Mouse (Mus musculus) spleen, embryonic (tissue): ENCODE results near the gene Thrap3.
"Not testable (repeated sequence)": the region's sequence is repeated elsewhere in the genome, so short reads cannot be mapped to it uniquely, and the experiment has no call there.

Experiments
- CTCF ChIA-PET: fragments of 350-600 bp; sonication (Branson Sonifier 250); formaldehyde crosslinking; loops from one replicate; lab custom pipeline; 2022; lab: Charles Lee

Gene Thrap3

GRCm38 (mm10) chr4:126220045-126220444, 17.5 kb upstream of the Thrap3 start:
- CTCF ChIA-PET, result no interaction called here

- CTCF ChIA-PET, result not testable (repeated sequence)
Observed at GRCm38 (mm10) chr4:126219540-126219939, 17.0 kb upstream of the Thrap3 start.

GRCm38 (mm10) chr4:126217771-126218170, 15.2 kb upstream of the Thrap3 start:
- CTCF ChIA-PET, result no interaction called here

DNA sequence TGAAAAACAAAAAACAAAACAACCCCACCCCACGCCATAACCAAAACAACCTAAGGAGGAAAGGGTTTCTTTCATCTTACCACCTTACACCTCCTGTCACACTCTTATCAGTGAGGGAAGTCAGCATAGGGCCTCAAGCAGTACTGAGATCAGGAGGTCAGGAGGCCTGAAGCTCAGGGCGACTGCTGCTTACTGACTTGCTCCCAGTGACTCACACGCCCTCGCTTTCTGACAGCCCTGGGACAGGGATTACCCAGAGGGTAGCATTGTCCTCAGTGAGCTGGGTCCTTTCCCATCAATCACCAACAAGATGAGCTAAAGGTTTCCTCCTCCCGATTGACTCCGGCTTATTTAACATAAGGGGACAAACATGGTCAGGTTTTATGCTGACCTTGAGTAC, 4.5 kb upstream of the Thrap3 start:
- CTCF ChIA-PET, result no interaction called here

- CTCF ChIA-PET, result interaction anchor here (0.9 kb wide), 1 partner anchor 24 kb away, joined by 3 read pairs; no protein-coding TSS in a partner anchor
Observed at GRCm38 (mm10) chr4:126205386-126205785, 2.8 kb upstream of the Thrap3 start.

DNA sequence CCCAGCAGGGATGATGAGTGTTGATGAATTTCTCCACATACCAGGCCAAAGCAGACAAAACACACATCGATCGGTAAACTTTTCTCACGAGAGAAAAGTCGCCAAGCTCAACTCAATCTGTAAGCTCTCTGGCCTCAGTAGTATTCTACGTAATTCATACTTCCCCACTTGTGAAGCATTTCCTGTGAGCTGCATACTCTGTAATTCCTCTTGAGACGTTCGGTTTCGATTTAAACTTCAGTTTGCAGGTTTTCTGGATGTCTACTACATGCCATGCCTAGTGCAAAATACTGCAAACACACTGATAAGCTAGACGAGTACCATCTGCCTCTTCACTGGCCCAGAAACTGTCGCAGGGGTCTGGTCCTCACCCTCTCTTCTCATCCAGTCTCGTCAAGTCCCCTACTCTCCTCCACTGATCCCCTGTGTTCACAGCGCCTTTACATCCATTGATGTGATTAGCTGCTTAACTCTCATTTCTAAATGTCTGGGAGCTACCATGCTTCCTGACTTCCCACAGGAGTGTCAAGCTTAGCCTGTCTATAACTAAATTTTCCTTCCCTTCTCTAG, 2.2 kb upstream of the Thrap3 start:
- CTCF ChIA-PET, result interaction anchor here (0.9 kb wide), 1 partner anchor 23 kb away, joined by 3 read pairs; no protein-coding TSS in a partner anchor

DNA sequence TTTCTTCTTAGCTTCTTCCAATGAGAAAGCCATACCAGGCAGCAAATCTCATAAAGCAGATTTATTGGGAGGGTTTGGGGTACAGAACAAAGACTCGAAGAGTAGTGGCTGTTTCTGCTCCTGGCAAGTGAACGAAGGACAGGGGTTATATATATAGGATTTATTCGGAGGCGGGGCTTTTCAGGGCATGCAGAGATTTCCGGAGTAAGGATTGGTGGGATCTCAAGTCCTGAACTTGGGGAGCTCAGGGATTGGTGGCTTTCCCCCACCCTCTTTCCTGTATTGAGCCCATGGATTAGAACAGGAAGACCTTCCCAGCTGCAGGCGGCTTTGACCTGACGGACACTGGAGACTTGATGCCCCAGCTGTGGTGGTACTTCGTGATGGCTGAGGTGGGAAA, 1.5 kb upstream of the Thrap3 start:
- CTCF ChIA-PET, result interaction anchor here (0.6 to 1.1 kb wide), 3 partner anchors 41 to 142 kb away, joined by 3 read pairs; partner anchors contain the start of gene Sh3d21

- CTCF ChIA-PET, result interaction anchor here (0.6 to 1.1 kb wide), 3 partner anchors 40 to 143 kb away, joined by 3 read pairs; partner anchors contain the start of gene Sh3d21
Observed at GRCm38 (mm10) chr4:126203336-126203895, 856 bp upstream of the Thrap3 start.

DNA sequence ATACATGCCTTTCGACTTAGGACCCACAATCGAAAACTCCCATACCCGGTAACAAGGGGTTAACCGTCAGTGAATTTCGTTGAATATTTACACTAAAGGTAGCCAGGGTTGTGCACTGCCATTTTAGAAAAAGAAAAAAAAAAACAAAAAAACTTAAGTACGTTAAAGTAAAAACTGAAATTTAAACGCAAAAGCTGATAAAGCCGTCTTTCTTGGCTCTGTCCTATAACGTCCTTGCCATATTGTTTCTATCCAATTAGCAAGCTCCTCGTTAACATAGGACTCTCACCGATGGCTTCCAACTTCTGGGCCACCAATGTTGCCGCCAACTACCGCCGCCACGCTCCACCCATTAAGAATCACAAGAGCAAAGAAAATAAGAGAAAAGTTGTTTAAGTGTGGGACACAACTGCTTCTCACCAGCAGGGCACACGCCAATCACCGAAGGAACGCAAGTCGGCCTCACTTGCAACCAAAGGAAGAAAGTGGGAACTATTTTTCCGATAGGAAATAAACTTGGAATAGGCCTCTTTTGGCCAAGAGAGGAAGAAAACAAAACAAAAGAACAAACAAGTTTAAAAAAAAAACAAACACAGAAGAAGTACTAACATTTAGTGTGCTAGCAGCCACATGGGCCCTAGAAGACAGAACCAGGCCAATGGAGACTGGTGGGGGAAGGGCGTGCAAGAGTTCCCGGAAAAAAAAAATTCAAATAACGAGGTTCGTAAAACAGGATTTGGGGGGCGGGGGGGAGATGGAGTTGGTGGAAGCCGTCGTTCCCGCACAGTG, 852 bp downstream of the Thrap3 start:
- CTCF ChIA-PET, result interaction anchor here (0.6 to 0.8 kb wide), 5 partner anchors 12 to 1116 kb away, joined by 3 to 18 read pairs (median 3); no protein-coding TSS in a partner anchor

DNA sequence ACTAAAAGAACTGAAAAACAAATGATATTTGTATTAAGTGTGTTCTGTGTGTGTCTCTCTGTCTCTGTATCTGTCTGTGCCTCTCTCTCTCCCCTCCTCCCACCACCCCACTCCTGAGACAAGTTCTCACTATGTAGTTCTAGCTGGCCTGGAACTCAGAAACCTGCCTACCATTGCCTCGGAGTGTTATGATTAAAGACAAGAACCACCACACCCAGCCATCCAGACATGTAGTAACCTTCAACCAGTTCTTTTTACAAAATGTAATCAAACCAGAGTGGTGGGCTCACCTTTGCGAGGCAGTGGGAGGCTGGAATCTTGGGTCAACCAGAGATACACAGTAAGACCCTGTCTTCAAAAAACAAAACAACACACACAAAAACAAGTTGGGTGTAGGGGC, 1.9 kb downstream of the Thrap3 start:
- CTCF ChIA-PET, result interaction anchor here (0.8 kb wide), 1 partner anchor 34 kb away, joined by 3 read pairs; no protein-coding TSS in a partner anchor

GRCm38 (mm10) chr4:126200036-126200435, 2.5 kb downstream of the Thrap3 start:
- CTCF ChIA-PET, result no interaction called here

DNA sequence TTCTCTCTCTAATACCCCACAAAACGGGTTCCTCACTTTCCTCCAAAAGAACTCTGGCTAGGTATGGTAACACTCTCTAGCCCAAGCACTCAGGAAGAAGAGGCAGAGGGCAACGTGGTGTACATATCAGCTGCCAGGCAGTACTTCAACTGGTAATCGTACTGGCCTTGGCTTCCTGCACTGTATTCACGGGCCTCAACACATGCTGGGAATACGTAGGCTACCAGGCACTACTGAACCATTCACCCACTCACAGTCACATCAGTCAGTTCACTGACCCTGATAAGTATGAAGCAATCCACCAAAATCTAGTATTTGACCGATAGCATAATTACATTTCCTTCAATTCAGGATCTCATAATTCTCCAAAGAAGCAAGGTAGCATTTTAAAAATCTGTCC, 3.0 kb downstream of the Thrap3 start:
- CTCF ChIA-PET, result no interaction called here

- CTCF ChIA-PET, result no interaction called here
Observed at GRCm38 (mm10) chr4:126197485-126197884, 5.1 kb downstream of the Thrap3 start.

DNA sequence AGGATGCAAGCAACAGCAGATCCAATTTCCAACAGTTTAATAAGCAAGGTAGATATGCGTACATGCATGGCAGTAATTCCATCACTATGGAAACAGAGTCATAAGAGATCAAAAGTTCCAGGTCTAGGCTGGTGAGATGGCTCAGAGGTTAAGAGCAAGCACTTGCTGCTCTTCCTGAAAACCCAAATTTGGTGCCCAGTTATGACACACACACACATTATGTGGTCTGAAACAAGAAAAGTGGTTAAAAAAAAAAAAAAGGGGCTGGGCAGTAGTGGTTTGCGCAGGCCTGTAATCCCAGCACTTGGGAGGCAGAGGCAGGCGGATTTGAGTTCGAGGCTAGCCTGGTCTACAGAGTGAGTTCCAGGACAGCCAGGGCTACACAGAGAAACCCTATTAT, 7.6 kb downstream of the Thrap3 start:
- CTCF ChIA-PET, result interaction anchor here (0.7 kb wide), 1 partner anchor 43 kb away, joined by 6 read pairs; no protein-coding TSS in a partner anchor

DNA sequence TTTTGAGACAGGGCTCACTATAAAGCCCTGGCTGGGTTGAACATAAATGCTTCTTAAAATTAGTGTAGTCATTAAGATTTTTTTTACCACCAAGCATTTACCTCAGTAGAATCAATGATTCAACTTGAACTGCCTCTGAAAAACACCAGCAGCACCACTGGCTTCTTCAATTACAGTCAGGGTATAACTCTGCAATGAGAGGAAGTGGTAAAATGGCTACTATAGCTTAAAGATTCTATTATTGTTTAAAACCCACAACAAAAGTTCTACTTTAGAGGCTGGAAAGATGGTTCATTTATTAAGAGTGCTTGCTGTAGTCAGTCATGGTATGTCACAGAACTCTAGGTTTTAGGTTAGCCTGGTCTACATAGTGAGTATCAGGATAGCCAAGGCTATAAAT, 8.3 kb downstream of the Thrap3 start:
- CTCF ChIA-PET, result interaction anchor here (0.7 kb wide), 1 partner anchor 43 kb away, joined by 6 read pairs; no protein-coding TSS in a partner anchor

GRCm38 (mm10) chr4:126190636-126191035, 11.9 kb downstream of the Thrap3 start:
- CTCF ChIA-PET, result no interaction called here

DNA sequence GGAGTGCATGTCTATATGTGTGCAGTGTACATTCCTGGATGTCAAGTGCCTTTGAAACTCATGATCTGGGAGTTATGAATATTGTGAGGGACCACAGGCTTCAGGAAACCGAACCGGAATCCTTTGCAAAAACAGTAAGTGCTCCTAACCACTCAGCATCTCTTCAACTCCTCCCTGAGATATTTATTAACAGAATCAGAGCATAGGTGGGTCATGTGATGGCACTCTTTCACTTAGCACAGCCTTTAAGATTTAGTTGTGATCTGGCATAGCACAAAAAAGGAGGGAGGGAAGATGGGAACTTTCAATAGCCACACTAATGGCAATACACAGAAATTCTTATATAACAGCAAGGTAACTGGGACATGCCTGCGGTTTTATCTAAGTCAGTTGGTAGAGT, 15.5 kb downstream of the Thrap3 start:
- CTCF ChIA-PET, result no interaction called here

DNA sequence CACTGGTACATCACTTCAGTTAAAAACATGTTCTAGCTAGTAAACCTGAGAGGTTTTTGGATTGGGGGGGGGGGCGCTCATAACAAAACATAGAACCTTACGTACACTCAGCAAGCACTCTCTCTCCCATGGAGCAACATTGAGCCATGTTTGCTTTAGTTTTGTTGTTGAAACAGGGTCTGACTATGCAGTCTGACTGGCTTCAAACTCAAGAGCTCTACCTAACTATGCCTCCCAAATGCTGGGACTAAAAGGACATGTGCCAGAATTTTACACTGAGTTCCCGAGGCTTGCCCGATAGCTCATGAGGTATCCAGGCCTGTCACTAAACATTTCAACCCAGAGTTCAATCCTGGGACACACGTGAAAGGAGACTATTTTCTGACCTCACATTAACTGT, 19.5 kb downstream of the Thrap3 start:
- CTCF ChIA-PET, result interaction anchor here (0.6 to 1.0 kb wide), 4 partner anchors 20 to 1267 kb away, joined by 3 to 11 read pairs (median 6); partner anchors contain the start of gene Sh3d21

GRCm38 (mm10) chr4:126181170-126181957, 21.2 kb downstream of the Thrap3 start:
- CTCF ChIA-PET, result interaction anchor here (0.7 to 1.0 kb wide), 3 partner anchors 24 to 81 kb away, joined by 3 to 8 read pairs (median 4); partner anchors contain the start of gene Trappc3

GRCm38 (mm10) chr4:126175980-126176379, 26.6 kb downstream of the Thrap3 start:
- CTCF ChIA-PET, result not testable (repeated sequence)

DNA sequence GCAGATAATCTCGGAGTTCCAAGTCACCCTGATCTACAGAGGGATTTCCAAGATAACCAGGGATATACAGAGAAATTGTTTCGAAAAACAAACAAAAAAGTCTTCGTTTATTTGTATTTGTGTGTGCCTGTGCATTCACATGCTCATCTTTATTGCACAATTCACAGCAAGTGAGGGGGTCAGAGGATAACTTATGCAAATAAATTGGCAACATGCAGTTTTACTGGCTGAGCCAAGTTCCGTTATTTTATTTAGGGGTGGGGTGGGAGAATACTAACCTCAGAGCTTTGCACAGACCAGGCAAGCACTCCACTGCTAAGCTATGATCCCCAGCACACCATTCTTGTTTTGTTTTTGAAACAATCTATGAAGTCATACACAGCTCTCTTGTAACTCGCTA, 28.8 kb downstream of the Thrap3 start:
- CTCF ChIA-PET, result no interaction called here
